Mouse (Mus musculus) kidney, postnatal 25 days (tissue): ENCODE measurements at regions not wholly inside any gene's neighbourhood (a gene's known extent, or its start where the extent isn't known, plus 50 kb on each side); places are given as distances from the start of the nearest gene placed in this dataset.
"Not testable (repeated sequence)": the region's sequence is repeated elsewhere in the genome, so short reads cannot be mapped to it uniquely, and the experiment has no call there.

ENCODE experiments used
- DNase-seq, 2 experiments: peaks; one replicate each; pipeline ENCODE4 v3.0.0; 2021; ENCODE audit warnings: mixed read lengths in 2 of 2

GRCm38 (mm10) chr13:7007091-7007490, 358.5 kb upstream of the Pfkp start:
- no peak for DNase-seq

- DNase-seq: not testable (repeated sequence)
These were observed 350.1 kb upstream of the Pfkp start for GRCm38 (mm10) chr13:6998508-6999278.

GRCm38 (mm10) chr13:6998094-6998493, 349.5 kb upstream of the Pfkp start:
- DNase-seq: no peak

- no peak for DNase-seq
These were observed 343.9 kb upstream of the Pfkp start for GRCm38 (mm10) chr13:6992323-6992994.

GRCm38 (mm10) chr13:6991714-6992113, 343.1 kb upstream of the Pfkp start:
- DNase-seq: no peak

GRCm38 (mm10) chr13:6985012-6985996, 336.7 kb upstream of the Pfkp start:
- no peak for DNase-seq

- DNase-seq: no peak
These were observed 307.1 kb upstream of the Pfkp start for GRCm38 (mm10) chr13:6955713-6956112.

GRCm38 (mm10) chr13:6924136-6924535, 275.6 kb upstream of the Pfkp start:
- no peak for DNase-seq

GRCm38 (mm10) chr13:6922357-6922721, 273.8 kb upstream of the Pfkp start:
- DNase-seq: no peak

GRCm38 (mm10) chr13:6921691-6922356, 273.2 kb upstream of the Pfkp start:
- DNase-seq: no peak

- no peak for DNase-seq
These were observed 257.4 kb upstream of the Pfkp start for GRCm38 (mm10) chr13:6906000-6906399.

GRCm38 (mm10) chr13:6901682-6902081, 253.1 kb upstream of the Pfkp start:
- DNase-seq: no peak

GRCm38 (mm10) chr13:6897666-6898065, 249.1 kb upstream of the Pfkp start:
- DNase-seq: no peak

- DNase-seq: no peak
These were observed 243.0 kb upstream of the Pfkp start for GRCm38 (mm10) chr13:6891458-6892076.

GRCm38 (mm10) chr13:6889446-6889845, 240.9 kb upstream of the Pfkp start:
- not testable (repeated sequence) for DNase-seq

- no peak for DNase-seq
These were observed 239.8 kb upstream of the Pfkp start for GRCm38 (mm10) chr13:6888381-6888780.

- no peak for DNase-seq
These were observed 228.7 kb upstream of the Pfkp start for GRCm38 (mm10) chr13:6877018-6877901.

- DNase-seq: peak in 1 of 2 experiments; percentile 2
These were observed 213.6 kb upstream of the Pfkp start for GRCm38 (mm10) chr13:6862186-6862585.

- no peak for DNase-seq
These were observed 211.0 kb upstream of the Pfkp start for GRCm38 (mm10) chr13:6859551-6859950.

GRCm38 (mm10) chr13:6855199-6856148, 206.9 kb upstream of the Pfkp start:
- DNase-seq: no peak
